Mouse (Mus musculus) testis, adult 2 months (tissue): Measurements from ENCODE around the gene Pdgfa. TPM values are rescaled to one million over a fixed set of nuclear protein-coding genes. Genes with fewer than 3 reads are reported as not detected.
A peak's percentile ranks its signal among the peaks of the same experiment; 100 is the strongest.

ENCODE experiments used
- H3K27ac ChIP-seq: fragments of 200-500 bp; 2 replicates; pipeline ENCODE4 v1.5.1; 2012; ENCODE audit warnings: low read depth, low read length; ENCODE audit not compliant: control insufficient read depth, insufficient read depth
- H3K27me3 ChIP-seq: fragments of 200-500 bp; 2 replicates; pipeline ENCODE4 v1.6.1; 2012; ENCODE audit warnings: mild to moderate bottlenecking, low read length, moderate library complexity; ENCODE audit not compliant: control insufficient read depth, insufficient read depth
- H3K36me3 ChIP-seq: fragments of 200-500 bp; 2 replicates; pipeline ENCODE4 v1.6.1; 2012; ENCODE audit warnings: mild to moderate bottlenecking, low read length; ENCODE audit not compliant: control insufficient read depth, insufficient read depth
- H3K4me1 ChIP-seq: fragments of 200-500 bp; 2 replicates; pipeline ENCODE4 v1.6.1; 2012; ENCODE audit warnings: low read length; ENCODE audit not compliant: control insufficient read depth, insufficient read depth
- H3K4me3 ChIP-seq: fragments of 200-500 bp; 2 replicates; pipeline ENCODE4 v1.5.1; 2012; ENCODE audit warnings: low read depth, mild to moderate bottlenecking, low read length, moderate library complexity, mixed read lengths; ENCODE audit not compliant: control insufficient read depth
- CTCF ChIP-seq: fragments of 200-500 bp; IDR thresholded peaks from 2 replicates; pipeline ENCODE4 v1.5.1; 2012; ENCODE audit warnings: low read depth, mild to moderate bottlenecking, inconsistent platforms, low read length, moderate library complexity; ENCODE audit not compliant: control insufficient read depth, insufficient read depth, insufficient replicate concordance
- POLR2A ChIP-seq: fragments of 200-500 bp; IDR thresholded peaks from 2 replicates; pipeline ENCODE4 v1.6.1; 2012; ENCODE audit warnings: low read depth, mild to moderate bottlenecking, inconsistent platforms, low read length, moderate library complexity; ENCODE audit not compliant: control insufficient read depth
- polyA plus RNA-seq: library from polyadenylated mRNA; depleted of rRNA; stranded (reverse); fragments of >200 nt; gene quantifications from 2 replicates; pipeline ENCODE4 v1.2.3, GENCODE M21; 2012

The Pdgfa gene
- polyA plus RNA-seq, 1 experiment, result 10.5 TPM

DNA sequence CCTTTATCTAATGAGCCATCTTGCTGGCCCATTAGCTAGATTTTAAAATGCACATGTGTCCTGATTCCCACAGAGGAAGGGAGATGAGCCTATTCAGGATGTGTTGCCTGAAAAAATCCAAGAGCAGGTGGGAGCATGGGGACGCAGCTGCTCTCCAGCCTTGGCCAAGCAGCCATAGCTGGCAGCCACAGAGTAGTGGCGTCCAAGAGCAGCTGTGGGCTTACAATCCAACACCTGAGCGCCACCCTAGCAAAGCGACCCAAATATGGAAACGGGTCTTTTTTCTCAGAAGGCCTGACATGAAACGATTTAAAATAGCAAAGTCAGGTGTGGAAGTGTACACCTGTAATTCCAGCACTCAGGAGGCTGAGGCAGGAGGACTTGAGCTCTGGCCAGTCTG is 7.4 kb upstream of the Pdgfa start:
- Histone ChIP-seq H3K4me3 (no peak overlapping the region), H3K27me3 (no peaks in the 10 kb centered on the region), H3K27ac (no peak overlapping the region), H3K36me3 (no peaks in the 10 kb centered on the region), H3K4me1 (no peaks in the 10 kb centered on the region; the same call in 1 of the 2 replicates)
- no peak for TF ChIP-seq POLR2A
- no peak for TF ChIP-seq CTCF

DNA sequence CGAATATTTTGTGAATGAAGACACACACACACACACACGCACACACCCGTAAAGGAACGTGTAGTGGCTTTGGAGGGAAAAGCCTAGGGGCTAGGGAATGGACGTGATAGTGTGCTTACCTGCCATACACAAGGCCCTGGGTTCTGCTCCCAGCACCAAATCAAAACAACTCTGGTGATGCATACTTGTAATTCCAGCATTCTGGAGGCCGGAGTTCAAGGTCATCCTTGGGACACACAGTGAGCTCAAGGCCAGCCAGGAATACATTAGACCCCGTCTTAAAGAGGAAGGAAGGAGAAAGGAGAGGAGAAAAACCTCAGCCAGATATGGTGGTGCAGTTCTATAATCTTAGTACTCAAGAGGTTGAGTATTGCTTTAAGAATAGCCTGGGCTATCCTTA is 2.5 kb upstream of the Pdgfa start:
- Histone ChIP-seq H3K36me3 (no peaks in the 10 kb centered on the region), H3K27ac (no peak overlapping the region), H3K27me3 (peaks cover 4% of the 10 kb centered on the region), H3K4me3 (no peak overlapping the region), H3K4me1 (peaks cover 22% of the 10 kb centered on the region)
- TF ChIP-seq POLR2A, result no peak
- no peak for TF ChIP-seq CTCF

DNA sequence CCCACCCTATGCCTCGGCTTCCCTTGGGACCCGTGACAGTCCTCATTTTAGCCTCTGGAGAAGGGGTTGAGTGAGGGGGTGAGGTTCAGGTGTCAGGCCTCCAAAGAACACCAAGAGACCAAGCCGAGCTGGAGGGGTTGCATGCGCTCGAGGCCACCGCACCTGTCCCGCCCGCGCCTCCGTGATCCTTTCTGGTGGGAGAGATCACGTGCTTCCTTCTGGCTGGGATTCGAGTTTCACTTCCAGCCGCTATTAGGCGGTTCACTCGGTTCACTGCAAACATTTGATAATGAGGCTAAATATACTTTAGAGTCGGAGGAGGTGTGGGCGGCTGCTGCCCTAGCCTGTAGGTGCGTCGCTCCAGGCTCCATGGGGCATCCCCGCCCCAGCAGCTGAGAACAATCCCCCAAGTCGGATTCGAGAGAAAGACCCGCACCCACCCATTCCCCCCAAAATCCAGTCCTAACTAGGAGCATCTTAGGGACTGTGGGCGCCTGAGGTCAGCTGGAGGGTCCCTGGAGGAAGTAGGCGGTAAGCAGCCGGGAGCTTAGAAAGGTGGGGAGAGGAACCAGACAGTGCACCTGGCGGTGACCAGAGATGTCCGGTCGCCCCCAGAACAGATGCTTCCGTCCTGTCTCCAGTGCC is 888 bp upstream of the Pdgfa start:
- Histone ChIP-seq H3K4me1 (peaks cover 33% of the 10 kb centered on the region), H3K4me3 (peak overlapping the region; percentile 48), H3K27ac (no peak overlapping the region), H3K36me3 (no peaks in the 10 kb centered on the region), H3K27me3 (peaks cover 4% of the 10 kb centered on the region)
- no peak for TF ChIP-seq POLR2A
- TF ChIP-seq CTCF, result no peak

DNA sequence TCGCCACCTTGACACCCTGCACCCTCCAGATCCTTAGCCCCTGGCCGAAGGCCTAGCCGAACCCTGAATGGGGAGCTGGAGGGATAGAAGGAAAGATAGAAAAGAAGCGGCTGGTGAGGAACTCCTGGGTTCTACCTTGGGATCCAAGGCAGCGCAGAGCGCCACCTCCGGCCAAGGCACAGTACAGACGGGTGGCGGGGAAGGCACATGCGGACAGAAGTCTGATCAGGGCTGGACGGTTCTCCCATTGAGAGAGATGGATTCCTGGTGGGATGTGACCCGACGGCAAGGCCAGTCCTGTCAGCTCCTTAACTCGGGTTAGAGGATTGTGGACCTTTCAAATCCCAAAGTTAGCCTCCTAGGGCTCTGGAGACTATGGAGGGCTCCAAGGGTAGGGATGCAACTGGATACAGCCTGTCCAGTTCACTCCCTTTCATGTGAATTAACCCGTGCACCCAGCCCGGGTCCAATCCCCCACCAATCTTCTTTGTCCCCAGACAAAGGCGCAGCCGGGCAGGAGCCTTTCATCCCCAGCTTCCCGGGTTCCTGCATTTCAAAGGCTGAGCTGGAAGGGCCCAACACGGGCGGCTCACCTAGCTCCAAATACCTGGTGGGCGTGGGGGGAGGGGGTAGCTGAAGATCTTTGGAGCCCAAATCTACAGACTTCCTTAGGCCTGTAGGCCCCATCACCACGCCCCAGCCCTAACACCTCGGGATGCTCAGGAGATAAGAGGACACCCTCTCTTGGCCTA is 672 bp downstream of the Pdgfa start:
- Histone ChIP-seq H3K27ac (no peak overlapping the region), H3K4me1 (peaks cover 40% of the 10 kb centered on the region), H3K36me3 (no peaks in the 10 kb centered on the region), H3K4me3 (peak overlapping the region; percentile 88), H3K27me3 (peaks cover 4% of the 10 kb centered on the region)
- TF ChIP-seq POLR2A (no peak), CTCF (peak; percentile 16; the same call in 1 of the 2 replicates)

DNA sequence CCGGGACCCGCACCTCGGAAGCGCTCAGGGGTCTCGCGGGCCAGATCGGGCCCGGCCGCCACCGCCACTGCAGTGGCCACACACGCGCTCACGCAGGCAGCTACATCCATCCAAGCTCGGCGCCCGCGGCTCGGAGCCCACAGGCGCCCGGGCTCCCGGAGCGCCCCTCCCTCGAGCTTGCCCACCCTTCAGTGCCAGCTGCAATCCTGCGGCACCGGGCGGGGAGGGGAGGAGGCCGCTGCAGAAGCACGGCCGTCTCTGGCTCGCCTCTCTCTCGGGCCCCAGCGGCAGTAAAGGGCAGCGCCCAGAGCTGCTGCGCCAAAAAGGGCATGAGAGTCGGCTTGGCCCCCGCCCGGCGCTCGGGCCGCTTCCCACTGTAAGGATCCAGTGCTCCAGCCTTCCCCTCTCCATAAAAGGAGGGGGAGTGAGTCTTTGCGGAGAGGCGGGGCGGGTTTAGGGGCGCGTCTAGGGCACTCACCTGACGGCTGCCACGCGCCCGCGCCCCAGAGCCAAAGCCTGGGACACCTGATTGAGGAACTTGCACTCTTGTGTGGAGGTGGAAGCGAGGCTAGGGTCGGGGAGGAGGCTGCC is 1.4 kb downstream of the Pdgfa start:
- H3K36me3 ChIP-seq, result no peaks in the 10 kb centered on the region
- peak overlapping the region; percentile 88 for H3K4me3 ChIP-seq
- peaks cover 4% of the 10 kb centered on the region for H3K27me3 ChIP-seq
- H3K27ac ChIP-seq, result 0 out of 2 replicates have a peak overlapping the region, but pooled peaks have one; percentile 33
- H3K4me1 ChIP-seq, result peaks cover 40% of the 10 kb centered on the region
- TF ChIP-seq CTCF (no peak), POLR2A (no peak)

DNA sequence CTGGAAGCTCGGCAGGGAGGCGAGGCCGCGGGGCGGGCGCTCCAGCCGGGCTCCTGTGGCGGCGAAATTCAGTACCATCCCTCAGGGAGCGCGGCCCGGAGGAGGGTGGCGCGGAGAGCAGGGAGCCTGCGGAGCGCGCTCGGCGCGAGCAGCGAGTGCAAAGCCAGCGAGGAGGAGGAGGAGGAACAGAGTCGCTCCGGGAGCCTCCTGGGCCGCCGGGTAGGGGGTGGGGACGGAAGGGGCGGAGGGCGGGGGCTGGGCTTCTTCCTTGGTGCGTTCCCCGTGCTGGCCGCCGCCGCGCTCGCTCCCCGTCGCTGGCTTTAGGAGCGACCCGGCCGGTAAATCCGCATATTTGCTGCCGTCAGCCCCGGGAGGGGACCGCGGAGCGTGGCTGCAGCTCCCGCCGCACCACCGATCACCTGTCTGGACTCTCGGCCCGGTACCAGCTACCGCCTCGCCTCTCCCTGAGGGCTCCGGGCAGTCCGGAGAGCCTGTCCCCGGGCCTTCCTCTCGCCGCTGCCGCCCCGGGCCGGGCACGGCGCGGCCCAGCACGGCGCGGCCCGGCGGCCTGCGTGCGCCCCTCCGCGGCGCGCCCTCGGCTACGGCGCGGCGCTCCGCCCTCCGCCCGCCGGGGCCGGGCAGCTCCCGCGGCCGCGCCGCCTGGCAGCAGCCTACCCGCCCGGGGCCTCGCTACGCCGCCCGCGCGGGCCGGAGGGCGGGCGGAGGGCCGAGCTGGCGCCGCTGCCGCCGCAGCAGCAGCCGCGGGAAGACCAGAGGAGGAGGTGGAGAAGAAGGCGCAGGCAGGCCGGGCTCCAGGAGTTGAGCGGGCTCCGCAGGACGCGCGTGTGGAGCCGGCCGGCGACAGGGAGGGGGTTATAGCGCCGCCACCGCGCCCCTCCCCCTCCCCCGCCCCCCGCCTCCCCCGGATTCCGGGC is 2.1 kb downstream of the Pdgfa start:
- Histone ChIP-seq H3K4me3 (peak overlapping the region; percentile 88), H3K27me3 (peaks cover 4% of the 10 kb centered on the region), H3K27ac (peak overlapping the region; percentile 64), H3K36me3 (no peaks in the 10 kb centered on the region), H3K4me1 (peaks cover 40% of the 10 kb centered on the region)
- TF ChIP-seq POLR2A, result no peak; the same call in 1 of the 2 replicates
- no peak for TF ChIP-seq CTCF
